Mouse (Mus musculus) olfactory bulb, adult 2 months (tissue): ENCODE data around the gene Ttll9.

Experiments
- CTCF ChIP-seq: fragments of 200-500 bp; IDR thresholded peaks from 2 replicates; pipeline ENCODE4 v1.5.1; 2012; ENCODE audit warnings: low read depth, mild to moderate bottlenecking, low read length, moderate library complexity; ENCODE audit not compliant: insufficient read depth
- POLR2A ChIP-seq: fragments of 200-500 bp; IDR thresholded peaks from 2 replicates; pipeline ENCODE4 v1.6.1; 2012; ENCODE audit warnings: mild to moderate bottlenecking, low read depth, low read length, moderate library complexity; ENCODE audit not compliant: insufficient read depth

GRCm38 (mm10) chr2:153015804-153016203, 53.5 kb downstream of the Ttll9 start:
- TF ChIP-seq POLR2A (no peak), CTCF (no peak)
